Mouse (Mus musculus) kidney, adult 8-10 months (tissue): ENCODE data around the gene Cd2ap.
A peak's percentile ranks its signal among the peaks of the same experiment; 100 is the strongest.
"Not testable (repeated sequence)": the region's sequence is repeated elsewhere in the genome, so short reads cannot be mapped to it uniquely, and the experiment has no call there.

ENCODE experiments used
- DNase-seq, 2 experiments: peaks; one replicate each; pipeline ENCODE4 v3.0.0; 2022

Cd2ap gene

GRCm38 (mm10) chr17:42876001-42876903 is at the start of gene Cd2ap:
Gene Cd2ap (minus strand): TSS chr17:42876665.
- peak; percentile 96 to 97 for DNase-seq

DNA sequence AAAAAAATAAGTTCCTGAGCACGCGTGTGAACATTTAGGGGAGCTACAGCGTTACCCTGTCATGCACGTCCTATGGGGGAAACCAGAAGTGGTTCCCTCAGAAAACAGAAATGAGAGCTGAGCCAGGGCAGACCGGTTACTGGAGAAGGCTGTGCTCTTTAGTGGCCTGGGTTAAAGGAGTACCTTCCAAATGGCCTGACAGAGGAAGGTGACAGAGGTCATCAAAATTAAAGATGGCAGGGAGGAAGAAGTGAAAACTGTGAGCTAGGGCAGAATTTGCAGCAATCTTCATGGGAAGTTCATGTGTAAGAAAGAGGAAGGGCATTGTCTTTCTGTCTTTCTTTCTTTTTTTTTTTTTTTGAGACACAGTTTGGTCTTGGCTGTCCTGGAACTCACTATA is 48.3 kb upstream of the Cd2ap start:
- no peak for DNase-seq

- DNase-seq = no peak
Observed at GRCm38 (mm10) chr17:42918810-42919209, 42.3 kb upstream of the Cd2ap start.

DNA sequence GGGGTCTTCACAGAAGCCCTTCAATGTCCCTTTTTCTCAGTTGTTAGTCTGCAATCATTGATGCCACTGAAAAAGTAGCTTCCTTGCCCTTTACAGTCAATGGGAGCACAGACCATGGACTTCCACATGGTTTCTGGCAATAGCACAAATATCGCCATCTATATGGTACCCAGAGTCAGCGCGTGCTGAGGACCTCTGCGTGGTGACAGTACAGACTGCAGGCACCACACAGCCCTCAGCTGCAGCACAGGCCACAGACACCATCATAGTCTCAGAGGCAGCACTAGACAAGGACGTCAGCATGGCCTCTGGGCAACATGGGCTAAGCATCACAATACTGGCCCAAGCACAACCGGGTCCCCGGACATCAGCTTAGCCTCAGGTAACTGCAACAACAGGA is 38.3 kb upstream of the Cd2ap start:
- no peak for DNase-seq

GRCm38 (mm10) chr17:42912193-42912592 is 35.7 kb upstream of the Cd2ap start:
- DNase-seq = peak; percentile 9 to 14

- no peak for DNase-seq
Observed at GRCm38 (mm10) chr17:42910476-42910875, 34.0 kb upstream of the Cd2ap start.

GRCm38 (mm10) chr17:42909376-42909775 is 32.9 kb upstream of the Cd2ap start:
- DNase-seq = peak in 1 of 2 experiments; percentile 26

GRCm38 (mm10) chr17:42908744-42909370 is 32.4 kb upstream of the Cd2ap start:
- DNase-seq = peak; percentile 58 to 86

DNA sequence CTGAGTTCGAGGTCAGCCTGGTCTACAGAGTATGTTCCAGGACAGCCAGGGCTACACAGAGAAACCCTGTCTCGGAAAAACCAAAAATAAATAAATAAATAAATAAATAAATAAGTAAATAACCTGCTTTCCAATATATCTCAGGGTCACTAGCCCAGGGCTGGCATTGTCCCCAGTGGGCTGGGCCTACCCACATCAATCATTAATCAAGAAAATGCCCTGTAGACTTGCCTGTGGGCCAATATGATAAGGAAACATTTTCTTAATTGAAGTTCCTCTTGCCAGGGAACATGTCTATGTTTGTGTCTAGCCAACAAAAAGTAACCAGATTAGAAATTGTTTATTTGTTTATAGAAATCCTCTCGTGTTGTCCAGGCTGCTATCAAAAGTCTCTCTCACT is 31.7 kb upstream of the Cd2ap start:
- DNase-seq = peak; percentile 32 to 48

- DNase-seq = not testable (repeated sequence)
Observed at GRCm38 (mm10) chr17:42906456-42906855, 30.0 kb upstream of the Cd2ap start.

- no peak for DNase-seq
Observed at GRCm38 (mm10) chr17:42905919-42906318, 29.5 kb upstream of the Cd2ap start.

DNA sequence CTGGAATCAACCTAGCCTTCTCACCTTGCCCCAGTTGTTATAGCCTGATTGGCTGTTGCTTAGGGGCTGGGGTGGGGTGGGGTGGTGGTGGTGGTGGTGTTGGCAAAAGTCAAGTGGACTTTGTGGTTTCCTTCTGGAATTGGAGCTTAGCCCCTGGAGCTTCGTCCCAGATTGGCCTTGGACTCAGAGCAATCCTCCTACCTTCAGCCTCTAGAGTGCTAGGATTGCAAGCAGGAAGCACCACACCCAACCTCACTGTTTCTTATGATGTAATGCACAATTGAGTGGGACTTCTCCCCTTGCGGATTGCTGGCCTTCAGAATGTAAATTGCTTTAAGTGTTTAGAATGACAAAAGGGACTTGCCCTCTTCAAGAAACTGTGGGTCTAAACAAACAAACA is 24.3 kb upstream of the Cd2ap start:
- no peak for DNase-seq

DNA sequence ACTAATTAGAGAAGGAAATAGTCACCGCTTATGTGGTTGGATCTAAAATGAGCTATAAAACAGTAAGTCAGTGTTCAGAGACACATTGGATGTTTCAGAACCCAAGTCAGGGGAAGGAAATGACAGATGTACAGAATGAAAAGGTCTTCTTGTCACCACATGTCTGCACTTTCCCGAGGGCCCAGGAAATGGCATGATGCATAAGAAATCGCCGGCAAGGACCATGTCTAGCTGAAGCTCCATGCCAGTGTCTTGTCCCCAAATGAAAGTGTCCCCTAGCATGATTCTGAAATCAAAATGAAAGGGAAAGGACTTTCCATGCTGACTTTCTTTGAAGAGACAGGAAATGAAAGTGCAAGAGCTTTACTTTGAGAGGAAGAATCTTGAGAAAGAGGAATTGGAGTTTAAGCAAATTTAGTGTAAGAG is 10.8 kb upstream of the Cd2ap start:
- no peak for DNase-seq

GRCm38 (mm10) chr17:42885091-42885501 is 8.6 kb upstream of the Cd2ap start:
- no peak for DNase-seq

GRCm38 (mm10) chr17:42884382-42884781 is 7.9 kb upstream of the Cd2ap start:
- DNase-seq = no peak

- no peak for DNase-seq
Observed at GRCm38 (mm10) chr17:42883769-42884168, 7.3 kb upstream of the Cd2ap start.

- DNase-seq = no peak
Observed at GRCm38 (mm10) chr17:42883315-42883714, 6.8 kb upstream of the Cd2ap start.

GRCm38 (mm10) chr17:42882873-42883272 is 6.4 kb upstream of the Cd2ap start:
- DNase-seq = no peak

DNA sequence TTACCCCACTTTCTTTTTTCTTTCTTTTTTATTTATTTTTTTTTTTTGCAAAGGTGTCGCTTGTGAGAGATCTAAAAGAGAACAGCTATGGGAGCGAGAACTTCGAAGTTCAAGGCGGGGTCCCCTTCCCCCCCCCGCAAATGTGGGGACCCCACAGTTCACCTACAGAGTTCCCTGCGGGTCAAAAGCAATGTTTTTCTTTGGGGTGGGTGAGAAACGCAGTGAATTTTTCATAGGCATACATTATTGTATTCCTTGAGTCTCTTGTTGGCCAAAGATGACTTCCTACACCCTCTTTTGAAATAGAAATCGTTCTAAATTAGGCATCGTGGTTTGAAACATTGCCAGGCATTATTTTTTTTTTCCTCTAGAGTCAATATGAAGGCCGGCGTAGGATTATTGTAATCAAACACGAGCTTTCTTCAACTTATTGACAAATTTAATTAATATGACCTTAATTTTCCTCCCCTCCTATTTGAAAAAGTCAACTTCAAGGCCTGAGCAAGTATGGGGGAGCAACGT is 500 bp upstream of the Cd2ap start:
- DNase-seq = no peak

GRCm38 (mm10) chr17:42875571-42876000 is 879 bp downstream of the Cd2ap start:
- peak; percentile 20 to 40 for DNase-seq

DNA sequence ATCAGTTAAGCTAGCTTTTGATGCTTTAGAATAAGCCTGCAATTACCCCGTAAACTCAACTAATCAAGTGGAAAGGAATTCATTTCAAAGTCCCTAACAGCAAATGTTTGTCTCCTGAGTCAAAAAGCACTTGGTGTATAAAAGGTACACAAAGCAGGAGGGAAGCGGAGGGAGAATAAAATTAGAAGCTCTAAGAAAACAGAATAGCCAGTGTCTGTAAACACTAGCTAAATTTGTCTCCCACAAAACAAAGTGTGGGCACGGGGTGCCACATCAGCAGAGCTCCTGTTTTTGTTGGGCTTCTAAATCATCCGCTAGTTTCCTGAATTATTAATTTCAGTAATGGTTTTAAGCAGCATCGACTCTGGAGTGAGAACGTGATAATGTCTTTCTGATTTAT is 1.4 kb downstream of the Cd2ap start:
- DNase-seq = no peak

DNA sequence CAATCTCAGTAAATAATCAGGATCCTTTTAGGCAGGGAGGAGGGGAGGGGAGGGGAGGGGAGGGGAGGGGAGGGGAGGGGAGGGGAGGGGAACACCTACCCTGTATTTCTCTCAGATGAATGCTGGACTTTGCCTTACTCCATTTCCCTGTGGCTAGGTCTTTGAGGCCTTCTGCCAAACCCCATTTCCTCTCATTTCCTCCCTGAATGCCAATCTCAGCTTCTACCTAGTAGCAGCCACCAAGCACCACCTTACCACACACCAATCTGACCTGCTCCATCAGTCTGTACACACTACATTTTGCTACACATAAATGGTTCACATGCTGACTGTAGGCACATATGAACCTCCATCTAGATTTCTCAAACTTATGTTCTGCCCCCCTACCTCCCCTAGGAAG is 6.0 kb downstream of the Cd2ap start:
- DNase-seq = peak; percentile 16 to 24

GRCm38 (mm10) chr17:42863186-42863585 is 13.3 kb downstream of the Cd2ap start:
- no peak for DNase-seq

DNA sequence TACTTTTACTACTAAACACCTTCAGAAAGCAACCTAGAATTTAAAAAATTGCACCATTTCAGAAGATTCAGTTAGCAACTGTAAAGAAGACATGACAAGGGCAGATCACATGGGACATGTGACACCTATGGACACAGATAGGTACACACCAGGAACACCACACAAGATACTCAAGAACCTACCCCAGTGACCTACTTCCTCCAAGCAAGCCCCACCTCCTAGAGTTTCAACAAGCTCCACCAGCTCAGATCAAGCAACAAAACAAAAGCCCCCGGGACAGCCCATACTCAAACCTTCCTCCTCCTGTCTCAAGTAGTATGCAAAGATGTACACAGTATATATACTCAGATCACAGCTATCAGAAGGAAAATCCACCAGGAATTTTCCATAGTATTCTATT is 16.1 kb downstream of the Cd2ap start:
- no peak for DNase-seq
